Mouse (Mus musculus) spleen, postnatal 36 days (tissue): ENCODE results near the gene Cnpy1.

Experiments used
- DNase-seq, 2 experiments: peaks; one replicate each; pipeline ENCODE4 v3.0.0; 2022; ENCODE audit warnings: low spot score in 2 of 2, mixed read lengths in 1 of 2

Gene Cnpy1

DNA sequence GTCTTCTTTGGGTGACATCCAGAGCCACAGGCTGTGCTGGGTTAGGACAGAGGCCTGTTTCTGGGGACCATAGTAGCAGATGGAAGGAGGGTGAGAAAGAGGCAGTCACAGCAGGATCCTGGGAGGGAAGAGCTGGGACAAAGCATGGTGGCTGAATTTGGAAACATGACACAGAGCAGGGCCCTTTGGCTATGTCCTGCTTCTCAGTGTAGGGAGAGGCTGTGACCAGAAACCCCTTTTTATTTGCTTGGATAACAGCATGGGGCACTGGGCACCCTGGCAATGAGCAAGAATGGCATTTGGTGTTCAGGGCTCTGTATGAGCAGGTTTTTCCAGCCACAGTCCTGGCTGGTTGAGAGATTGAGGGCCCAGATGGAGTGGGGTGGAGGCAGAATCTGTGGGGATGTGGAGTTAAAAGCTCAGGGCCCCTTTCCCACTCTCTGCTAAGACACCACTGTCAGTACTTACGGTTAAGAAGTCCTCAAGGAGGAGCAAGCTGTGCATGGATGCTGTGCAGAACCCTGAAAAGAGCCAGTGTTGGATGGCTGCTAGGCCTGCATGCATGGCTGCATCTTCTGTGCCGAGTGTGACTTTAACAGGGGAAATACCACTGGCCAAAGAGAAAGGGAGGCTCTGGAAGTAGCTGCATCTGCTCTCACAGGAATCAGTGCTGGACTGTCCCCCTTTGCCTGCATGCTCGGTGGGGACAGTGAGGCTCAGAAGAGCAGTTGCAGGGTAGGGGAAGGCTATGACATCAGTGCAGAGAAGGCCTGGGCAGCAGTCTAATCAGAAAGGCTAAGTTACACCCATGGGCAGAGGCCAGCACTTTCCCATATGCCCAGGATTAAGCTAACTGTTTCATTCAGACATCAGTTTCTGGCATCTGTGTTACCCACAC lies 54.2 kb downstream of the Cnpy1 start:
- DNase-seq: no peak

DNA sequence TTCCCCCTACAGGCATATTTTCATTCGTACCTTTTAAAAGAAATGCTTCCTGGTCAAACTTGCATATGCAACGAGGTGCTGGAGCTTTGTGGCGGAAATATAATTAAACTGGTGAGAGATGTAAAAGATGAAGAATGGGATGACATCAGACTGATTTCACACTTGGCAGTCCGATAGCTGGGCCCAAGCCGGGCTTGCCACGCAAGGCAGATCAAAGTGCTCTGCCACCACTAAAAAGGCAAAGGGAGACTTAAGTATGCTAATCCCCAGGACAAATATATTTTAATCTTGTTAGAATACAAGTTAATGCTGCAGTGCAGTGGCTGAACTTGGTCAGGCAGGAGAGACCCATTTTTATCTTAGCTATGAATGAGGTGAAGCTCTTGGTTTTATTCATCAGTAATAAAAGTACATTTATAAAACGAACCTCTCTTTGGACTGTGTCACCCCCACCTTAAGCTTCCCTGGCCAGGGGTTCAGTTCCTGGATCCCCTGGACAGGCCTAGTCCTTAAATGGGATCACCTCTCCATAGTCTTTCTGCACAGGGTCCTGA lies 66.3 kb downstream of the Cnpy1 start:
- DNase-seq: no peak

DNA sequence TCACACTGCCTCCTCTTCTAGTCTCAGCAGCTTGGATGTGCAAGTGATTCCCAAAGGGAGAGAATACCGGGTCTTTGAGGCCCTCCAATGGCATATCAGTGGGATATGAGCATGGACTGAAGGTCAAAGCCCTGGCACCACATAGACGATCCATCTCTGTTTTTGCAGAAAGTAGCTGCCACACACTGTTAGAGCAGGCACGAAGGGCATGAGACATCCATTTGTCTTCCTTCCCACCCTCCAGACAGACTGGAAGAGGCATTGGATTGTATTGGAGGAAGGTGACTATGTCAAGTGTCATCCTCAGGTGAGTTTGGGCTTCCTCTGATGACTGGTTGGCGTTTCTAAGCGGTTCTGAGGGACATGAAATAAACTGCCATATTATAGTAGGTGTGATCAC lies 67.3 kb downstream of the Cnpy1 start:
- no peak for DNase-seq

DNA sequence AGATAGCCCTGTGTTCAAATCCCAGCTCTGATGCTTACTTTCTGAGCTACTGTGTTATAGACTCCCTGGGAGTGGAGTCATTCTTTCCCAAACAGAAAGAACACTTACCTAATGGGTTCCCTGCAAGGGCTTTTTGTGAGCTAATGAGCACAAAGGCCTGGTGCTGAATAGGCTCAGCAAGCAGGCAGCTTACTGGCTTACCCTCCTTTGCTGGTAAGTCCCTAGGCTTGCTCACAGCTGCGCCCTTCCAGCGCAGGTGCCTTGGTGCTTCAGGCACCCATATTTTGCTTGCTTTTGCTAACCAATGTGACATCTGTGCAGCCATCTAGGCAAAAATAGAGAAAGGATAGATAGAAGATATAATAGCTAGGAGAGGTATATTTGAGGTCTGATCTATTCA lies 69.0 kb downstream of the Cnpy1 start:
- DNase-seq: no peak

DNA sequence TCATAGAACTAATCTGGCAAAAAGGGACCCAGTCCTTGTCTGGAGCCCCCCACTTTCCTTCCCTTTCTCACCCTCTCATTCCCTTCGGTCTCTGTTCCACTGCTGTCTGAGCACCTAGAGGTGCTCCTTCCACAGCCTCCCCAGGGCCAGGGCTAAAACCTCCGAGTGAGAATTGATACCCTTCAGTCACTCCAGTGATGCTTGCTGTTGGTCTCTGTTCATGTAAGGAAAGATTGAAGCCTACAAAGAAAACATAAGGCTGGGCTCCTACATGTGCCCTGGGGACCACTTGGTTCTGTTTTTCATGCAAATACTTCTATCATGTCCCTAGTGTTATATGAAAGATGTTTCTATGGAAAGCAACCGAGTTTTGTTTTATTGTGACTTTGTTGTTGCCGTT lies 69.6 kb downstream of the Cnpy1 start:
- DNase-seq: no peak

DNA sequence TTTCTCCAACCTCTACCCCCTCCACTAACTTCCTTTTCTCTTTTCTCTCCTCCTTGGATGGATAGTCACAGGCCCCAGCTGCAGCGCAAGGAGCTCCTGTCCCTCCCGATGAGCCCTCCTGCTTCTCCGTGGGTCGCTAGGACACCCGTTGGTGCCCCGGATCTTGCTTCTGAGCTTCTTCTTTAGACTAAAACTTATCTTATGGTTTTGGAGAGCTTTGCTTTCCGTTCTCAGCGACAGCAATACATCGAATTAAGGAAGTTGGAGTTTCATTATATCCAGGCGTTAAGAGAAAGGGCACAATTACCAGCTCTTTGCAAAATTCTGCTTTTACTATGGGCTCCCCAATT lies 70.1 kb downstream of the Cnpy1 start:
- DNase-seq: no peak

DNA sequence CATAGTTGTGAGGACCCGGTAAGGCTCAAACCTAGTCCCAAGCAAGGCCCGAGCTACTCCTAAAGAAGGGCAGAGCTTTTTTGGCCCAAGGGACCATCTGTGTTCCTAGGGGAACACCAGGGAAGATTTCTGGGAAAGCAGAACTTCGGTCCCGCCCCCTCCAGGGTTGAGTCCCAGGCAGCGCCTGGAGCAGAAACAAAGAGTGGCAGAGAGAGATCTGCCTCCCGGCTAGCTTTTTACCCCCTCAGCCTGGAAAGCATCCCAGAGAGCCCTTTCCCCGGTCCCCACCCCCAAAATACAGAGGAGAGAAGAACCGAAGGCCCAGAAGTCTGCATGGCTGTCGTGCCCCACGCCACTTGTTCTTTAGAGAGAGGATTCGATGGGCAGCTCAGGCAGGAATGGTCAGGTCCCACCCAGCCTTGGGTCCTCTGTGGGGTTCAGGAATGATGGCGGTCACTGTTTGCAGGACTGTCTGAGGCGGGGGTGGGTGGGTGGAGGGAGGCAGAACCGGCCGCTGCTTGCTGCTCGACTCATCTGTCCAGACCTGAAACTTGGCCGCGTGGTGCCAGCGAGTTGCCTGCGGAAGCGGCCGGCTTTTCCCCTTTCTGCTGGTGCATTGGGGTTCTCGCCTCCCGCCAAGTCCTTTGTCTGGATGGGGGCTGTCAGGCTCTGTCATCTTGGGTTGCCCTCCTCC lies 70.6 kb downstream of the Cnpy1 start:
- DNase-seq: no peak

DNA sequence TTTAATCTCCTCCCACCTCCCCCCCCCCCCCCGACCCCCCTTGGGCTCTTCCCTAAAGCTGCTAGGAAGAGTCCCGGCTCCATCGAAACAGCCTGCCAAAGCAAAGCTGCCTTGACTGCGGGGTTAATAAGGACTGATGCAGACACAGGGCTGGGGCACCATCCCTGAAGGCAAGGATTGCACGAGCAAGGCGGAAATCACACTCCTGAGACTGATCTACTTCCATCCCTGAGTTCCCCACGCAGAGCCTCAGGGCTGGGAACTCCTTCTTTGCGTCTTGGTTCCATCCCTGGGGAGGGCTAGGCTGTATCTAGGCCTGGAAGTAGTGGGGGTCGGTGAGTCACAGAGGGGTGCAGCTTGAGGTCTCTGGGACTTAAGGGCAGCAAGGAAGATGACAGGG lies 71.5 kb downstream of the Cnpy1 start:
- DNase-seq: no peak

DNA sequence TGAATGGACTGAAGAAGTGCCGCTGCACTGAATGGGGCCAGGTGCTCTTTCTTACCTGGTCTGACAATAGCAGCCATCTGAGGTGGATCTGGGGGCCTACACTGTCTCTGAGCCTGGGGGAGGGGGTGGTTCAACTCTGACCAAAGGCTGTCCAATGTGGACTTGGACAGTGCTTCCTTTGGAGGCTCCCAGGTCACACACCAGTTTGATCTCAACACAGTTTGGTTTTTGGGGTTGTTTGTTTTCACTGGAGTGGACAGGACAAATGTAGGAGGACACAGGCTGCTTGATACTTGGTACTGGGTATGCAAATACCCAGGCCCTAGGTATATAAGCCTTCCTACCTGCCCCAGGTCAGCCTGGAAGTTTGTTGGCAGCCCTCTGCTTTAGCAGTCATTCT lies 71.9 kb downstream of the Cnpy1 start:
- no peak for DNase-seq

DNA sequence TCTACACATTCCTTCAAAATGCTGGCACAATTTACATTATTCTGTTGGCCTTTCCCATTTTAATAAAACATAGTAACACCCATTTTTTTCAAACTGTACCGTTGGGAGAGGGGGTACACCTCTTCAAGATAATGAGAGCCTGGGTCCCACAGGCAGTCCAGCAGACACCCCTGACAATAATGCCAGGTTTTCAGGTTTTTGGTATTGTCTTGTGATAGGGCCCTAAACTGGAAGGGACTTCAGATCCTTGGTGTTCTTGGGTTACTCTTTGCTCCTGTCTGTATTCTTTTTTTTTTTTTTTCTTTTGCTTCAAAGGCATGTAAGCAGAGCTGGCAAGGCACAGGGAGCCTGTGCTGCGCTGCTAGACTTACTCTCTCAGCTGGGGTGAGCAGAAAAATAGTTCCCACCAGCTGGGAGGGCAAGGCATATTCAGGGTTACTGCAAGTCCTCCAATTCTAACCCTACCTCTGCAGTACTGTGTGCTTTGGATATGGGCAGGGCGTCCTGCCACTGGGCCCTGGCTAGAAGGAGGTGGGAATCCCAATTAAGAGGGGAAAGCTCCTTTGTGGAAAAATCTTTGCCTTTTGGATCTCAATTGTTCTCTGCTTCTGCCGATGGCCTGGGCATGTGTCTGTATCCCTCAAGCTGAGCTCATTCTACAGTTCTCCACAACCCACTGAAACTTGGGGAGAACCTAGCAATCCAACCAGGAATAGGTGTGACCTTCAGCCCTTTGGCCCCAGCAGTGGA lies 72.5 kb downstream of the Cnpy1 start:
- no peak for DNase-seq

DNA sequence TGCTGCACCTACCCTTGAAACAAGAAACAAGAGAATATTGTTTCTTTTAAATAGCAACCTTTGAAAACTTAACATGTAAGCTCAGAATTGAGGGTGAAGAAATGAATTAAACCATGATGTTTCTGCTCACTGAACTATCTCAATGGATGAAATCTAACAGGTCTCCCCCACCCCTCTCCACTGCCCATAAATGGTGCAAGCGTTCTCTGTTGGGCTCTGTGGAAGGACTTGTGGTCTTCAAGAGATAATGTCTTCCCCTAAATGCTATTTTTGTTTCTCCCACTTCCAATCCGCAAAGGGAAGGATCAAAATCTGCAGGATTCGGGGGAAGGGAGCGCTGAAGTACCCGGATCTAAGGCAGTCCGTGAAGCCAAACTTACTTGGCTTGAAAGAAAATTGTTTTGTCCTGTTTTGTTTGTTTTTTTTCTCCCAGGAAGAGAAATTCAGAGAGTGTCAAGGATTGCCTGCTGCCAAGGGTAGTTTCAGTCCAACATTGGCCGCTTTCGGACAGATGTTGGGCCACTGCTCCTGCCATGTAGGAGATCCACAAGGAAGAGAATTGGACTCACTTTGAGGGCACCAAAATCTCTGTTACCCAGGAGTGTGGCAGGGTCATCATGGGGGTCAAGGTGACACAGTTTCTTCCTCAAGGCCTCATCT lies 73.2 kb downstream of the Cnpy1 start:
- no peak for DNase-seq

DNA sequence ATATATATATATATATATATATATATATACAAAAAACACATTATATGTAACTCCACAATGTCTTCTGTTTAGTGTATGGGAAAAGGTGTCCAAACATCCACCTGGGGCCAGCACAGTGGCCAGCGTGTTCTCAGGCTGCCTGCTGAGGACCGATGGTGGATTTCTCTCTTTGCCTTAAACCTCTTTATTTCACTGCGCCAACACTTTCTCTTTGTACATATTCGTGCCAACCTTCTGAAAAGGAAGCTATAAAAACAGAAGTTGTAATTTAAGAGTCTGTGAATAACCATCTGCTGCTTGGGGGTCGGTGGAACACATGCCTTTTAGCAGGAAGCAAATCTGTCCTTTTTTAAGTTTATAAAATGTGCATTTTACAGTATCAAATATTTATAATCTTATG lies 73.9 kb downstream of the Cnpy1 start:
- DNase-seq: no peak

DNA sequence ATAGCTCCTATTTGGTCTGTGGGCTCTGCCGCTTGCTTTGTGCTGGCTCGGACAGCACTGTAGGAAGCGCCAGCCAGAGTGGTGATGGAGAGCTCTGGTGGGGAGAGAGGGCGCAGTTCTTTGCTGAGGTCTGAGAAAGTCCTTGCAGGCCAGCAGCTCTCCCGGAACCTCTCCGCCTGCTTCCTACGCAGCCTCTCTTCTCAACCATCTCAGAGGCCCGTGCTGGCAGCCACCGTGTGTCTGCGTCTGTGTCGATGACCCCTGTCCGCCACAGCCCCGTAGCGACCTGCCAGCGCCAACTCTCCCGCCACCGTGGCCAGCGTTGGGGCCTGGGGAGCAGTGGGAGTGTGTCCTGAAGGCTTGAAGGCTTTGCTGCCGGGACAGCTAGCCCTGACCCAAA lies 74.7 kb downstream of the Cnpy1 start:
- DNase-seq: no peak

DNA sequence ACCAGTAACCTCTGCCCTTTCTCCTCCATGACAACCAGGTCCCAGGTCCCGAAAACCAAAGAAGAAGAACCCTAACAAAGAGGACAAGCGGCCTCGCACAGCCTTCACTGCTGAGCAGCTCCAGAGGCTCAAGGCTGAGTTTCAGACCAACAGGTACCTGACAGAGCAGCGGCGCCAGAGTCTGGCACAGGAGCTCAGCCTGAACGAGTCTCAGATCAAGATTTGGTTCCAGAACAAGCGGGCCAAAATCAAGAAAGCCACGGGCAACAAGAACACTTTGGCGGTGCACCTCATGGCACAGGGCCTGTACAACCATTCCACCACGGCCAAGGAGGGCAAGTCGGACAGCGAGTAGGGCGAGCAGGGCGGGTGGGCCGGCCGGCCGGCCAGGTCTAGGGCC lies 75.5 kb downstream of the Cnpy1 start:
- DNase-seq: no peak

DNA sequence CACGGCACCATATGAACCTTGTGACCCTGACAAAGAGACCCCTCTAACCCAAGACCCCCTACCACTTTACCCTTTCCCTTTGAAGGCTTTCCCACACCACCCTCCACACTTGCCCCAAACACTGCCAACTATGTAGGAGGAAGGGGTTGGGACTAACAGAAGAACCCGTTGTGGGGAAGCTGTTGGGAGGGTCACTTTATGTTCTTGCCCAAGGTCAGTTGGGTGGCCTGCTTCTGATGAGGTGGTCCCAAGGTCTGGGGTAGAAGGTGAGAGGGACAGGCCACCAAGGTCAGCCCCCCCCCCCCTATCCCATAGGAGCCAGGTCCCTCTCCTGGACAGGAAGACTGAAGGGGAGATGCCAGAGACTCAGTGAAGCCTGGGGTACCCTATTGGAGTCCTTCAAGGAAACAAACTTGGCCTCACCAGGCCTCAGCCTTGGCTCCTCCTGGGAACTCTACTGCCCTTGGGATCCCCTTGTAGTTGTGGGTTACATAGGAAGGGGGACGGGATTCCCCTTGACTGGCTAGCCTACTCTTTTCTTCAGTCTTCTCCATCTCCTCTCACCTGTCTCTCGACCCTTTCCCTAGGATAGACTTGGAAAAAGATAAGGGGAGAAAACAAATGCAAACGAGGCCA lies 76.3 kb downstream of the Cnpy1 start:
- DNase-seq: no peak

DNA sequence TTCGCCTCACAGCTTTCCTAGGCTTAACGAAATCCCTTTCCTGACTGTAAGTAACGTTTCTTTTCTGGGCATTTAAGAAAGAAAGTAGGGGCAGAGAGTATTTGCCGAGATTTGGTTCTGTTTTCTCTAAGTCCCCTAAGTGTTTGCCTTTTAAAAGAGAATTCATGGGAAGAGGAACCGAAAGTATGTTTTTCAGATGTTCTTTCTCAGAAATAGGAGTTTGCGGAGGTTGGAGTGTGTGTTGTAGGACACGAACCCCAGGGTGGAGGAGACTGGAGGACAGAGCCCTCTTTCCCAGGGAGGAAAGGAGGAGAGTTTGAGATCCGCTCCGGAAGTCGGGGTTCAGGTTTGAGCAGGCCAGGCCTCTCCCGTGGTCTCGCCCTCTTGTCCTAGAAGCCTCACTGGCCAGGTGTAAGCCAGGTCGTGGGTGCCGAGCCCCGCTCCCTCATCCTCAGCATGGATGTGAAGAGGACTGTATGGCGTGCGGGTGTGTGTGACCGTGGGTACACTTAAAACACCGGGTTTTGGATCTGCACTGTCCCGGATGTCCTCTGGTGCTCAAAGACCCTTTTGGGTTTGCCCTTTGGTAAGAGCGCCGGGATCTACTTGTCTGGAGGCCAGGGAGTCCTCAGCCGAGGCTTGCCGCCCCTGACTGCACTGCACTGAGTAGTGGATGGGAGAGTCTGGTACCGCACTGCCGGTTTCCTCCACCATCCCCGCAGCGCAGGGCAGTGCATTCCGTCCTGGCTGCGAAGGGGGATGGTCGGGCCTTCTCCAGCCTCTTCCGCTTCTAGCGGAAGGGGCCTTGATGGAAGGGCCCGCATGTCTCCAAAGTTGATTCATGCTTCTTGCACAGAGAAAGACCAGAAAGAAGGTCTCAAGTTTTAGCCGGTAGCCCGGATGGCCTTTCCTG lies 77.1 kb downstream of the Cnpy1 start:
- DNase-seq: no peak

DNA sequence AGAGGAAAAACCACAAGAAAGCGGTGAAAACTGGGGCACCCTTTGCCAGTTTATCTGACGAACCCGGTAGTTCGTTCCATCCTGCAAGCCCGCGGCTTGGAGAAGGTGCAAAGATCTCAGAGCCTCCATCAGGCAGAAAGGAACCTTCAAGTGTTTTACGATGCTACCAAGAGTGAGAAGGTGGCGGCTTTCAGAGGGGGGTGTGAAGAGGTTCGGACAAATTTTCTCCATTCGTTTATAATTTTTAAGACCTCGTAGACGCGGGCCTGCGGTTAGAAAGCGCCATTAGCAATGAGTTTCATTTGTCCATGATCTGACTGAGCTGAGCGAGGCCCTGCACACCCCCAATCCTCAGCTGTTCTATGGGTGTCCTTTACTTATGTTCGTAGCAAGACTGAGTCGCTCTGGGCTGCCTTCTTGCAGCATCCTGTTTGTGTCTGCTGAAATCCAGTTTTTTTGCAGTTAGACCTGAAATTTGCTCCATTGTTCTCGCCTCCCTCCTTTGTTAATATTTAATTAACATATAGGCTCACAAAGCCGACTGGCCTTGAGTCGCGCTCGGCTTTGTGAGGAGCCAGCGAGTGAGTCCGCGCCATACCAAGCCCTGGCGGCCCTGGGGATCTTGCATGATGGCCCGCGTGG lies 77.9 kb downstream of the Cnpy1 start:
- no peak for DNase-seq

DNA sequence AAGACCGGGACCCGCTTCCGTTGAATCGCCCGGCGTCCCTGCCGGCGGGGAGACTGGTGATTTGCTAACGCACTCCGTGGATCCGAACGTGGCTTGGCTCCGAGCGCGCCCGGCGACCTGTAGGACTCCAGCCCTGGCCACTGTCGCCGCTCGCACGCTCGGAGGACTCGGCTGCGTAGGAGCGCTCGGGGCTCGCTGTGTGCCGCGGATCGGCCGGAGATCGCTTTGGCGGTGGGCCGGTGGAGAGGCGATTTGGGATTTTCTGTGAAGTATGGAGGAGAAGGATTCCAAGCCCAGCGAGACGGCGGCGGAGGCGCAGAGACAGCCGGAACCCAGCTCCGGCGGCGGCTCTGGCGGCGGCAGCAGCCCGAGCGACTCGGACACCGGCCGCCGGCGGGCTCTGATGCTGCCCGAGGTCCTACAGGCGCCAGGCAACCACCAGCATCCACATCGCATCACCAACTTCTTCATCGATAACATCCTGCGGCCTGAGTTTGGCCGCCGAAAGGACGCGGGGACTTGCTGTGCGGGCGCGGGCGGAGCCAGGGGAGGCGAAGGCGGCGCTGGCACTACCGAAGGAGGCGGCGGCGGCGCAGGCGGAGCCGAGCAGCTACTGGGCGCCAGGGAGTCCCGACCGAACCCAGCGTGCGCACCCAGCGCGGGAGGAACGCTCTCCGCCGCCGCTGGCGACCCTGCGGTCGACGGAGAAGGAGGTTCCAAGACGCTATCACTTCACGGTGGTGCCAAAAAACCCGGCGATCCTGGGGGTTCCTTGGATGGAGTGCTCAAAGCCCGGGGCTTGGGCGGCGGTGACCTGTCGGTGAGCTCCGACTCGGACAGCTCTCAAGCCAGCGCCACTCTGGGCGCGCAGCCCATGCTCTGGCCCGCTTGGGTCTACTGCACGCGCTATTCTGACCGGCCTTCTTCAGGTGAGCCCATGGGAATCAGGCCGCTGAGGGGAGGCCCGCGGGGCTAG lies 79.1 kb downstream of the Cnpy1 start:
- DNase-seq: no peak
